Comparison of ENCODE assay signal across 14 mouse cellular contexts in genomic region chr5:46488140-46488942, GRCm38 (mm10).
DNase-seq lines count a peak whose midpoint lies in the region; ATAC-seq and TF ChIP-seq lines count a peak whose summit lies in the region.
"Had no signal": no experiment of that assay in that cellular context is flagged by ENCODE, and none has a peak within 500 bp of the region (broad histone marks: within the 10 kb centered on the region; RNA-seq: fewer than 3 reads in every experiment).

No protein-coding gene starts in this region.

- no peaks in the 10 kb centered on the region for H3K27me3 ChIP-seq in intestine, embryonic 15.5 days (replicated peaks)
- no peaks in the 10 kb centered on the region for H3K27me3 ChIP-seq in intestine, embryonic 16.5 days (replicated peaks; ENCODE audit: control insufficient read depth, insufficient read depth, low read length)
- no peaks in the 10 kb centered on the region for H3K27me3 ChIP-seq in MEL (ENCODE audit: control insufficient read depth in 1 of 2, insufficient read depth in 2 of 2, low read length in 2 of 2)
- H3K27me3 ChIP-seq in liver, embryonic 11.5 days (replicated peaks; ENCODE audit: control insufficient read depth, insufficient read depth, low read length): no peaks in the 10 kb centered on the region
- H3K27me3 ChIP-seq: forebrain, embryonic 12.5 days; Patski; stomach, embryonic 15.5 days had no signal

- DNase-seq in 416B (ENCODE audit: low read depth) (peak; percentile 97), MEL (ENCODE audit: low read depth, low spot score) (peak; percentile 96)
- DNase-seq in liver, embryonic 11.5 days (ENCODE audit: low spot score): no peak
- no peak for DNase-seq in embryo, embryonic 9.5 days (ENCODE audit: extremely low spot score)
- DNase-seq in embryo, embryonic 11 days: no peak
- DNase-seq: cerebellum, adult 8-10 months; midbrain, embryonic 14.5 days; thymus, postnatal 25 days had no signal

- no peak overlapping the region for H3K27ac ChIP-seq in intestine, embryonic 15.5 days
- H3K27ac ChIP-seq in intestine, embryonic 16.5 days (ENCODE audit: low read length): no peak overlapping the region
- H3K27ac ChIP-seq in MEL (ENCODE audit: control insufficient read depth, low read depth, low read length): peak overlapping the region; percentile 100
- no peak overlapping the region for H3K27ac ChIP-seq in liver, embryonic 11.5 days (ENCODE audit: low read depth, low read length)
- H3K27ac ChIP-seq: forebrain, embryonic 12.5 days; stomach, embryonic 15.5 days had no signal

- no peaks in the 10 kb centered on the region for H3K36me3 ChIP-seq in intestine, embryonic 15.5 days
- no peaks in the 10 kb centered on the region for H3K36me3 ChIP-seq in intestine, embryonic 16.5 days (ENCODE audit: control insufficient read depth, insufficient read depth, low read length)
- peaks cover 0 to 44% of the 10 kb centered on the region in 2 experiments; a peak in 2 of 4 replicates for H3K36me3 ChIP-seq in MEL (ENCODE audit: control insufficient read depth in 1 of 2, insufficient read depth in 2 of 2, low read length in 2 of 2)
- no peaks in the 10 kb centered on the region for H3K36me3 ChIP-seq in liver, embryonic 11.5 days (ENCODE audit: control insufficient read depth, insufficient read depth, low read length)
- H3K36me3 ChIP-seq: forebrain, embryonic 12.5 days; stomach, embryonic 15.5 days had no signal

- ATAC-seq in intestine, embryonic 15.5 days: 0 out of 2 replicates have a peak, but pooled peaks have one; percentile 15
- no peak for ATAC-seq in intestine, embryonic 16.5 days
- peak; percentile 87 for ATAC-seq in liver, embryonic 11.5 days (replicated peaks; ENCODE audit: low FRiP score)
- ATAC-seq: hindbrain, embryonic 16.5 days; Patski had no signal

- no peaks in the 10 kb centered on the region for H3K79me2 ChIP-seq in MEL (ENCODE audit: control insufficient read depth, insufficient read depth, low read length, poor library complexity)

- H3K4me3 ChIP-seq in intestine, embryonic 15.5 days (replicated peaks): no peak overlapping the region
- H3K4me3 ChIP-seq in intestine, embryonic 16.5 days (ENCODE audit: low read length): no peak overlapping the region
- H3K4me3 ChIP-seq in MEL (ENCODE audit: control insufficient read depth in 1 of 2, insufficient read depth in 1 of 2, low read depth in 2 of 2, low read length in 2 of 2): peak overlapping the region; percentile 6 to 33
- H3K4me3 ChIP-seq in liver, embryonic 11.5 days (ENCODE audit: low read depth, low read length): no peak overlapping the region
- H3K4me3 ChIP-seq: forebrain, embryonic 12.5 days; stomach, embryonic 15.5 days had no signal

- whole genome bisulfite sequencing in intestine, embryonic 15.5 days: 63% methylated on average over 6 of the region's 6 CpGs
- 57% methylated on average over 6 of the region's 6 CpGs for WGBS in intestine, embryonic 16.5 days
- WGBS in liver, embryonic 11.5 days: 31% methylated on average over 6 of the region's 6 CpGs

- H3K9me3 ChIP-seq in intestine, embryonic 15.5 days: no peaks in the 10 kb centered on the region
- no peaks in the 10 kb centered on the region for H3K9me3 ChIP-seq in intestine, embryonic 16.5 days (ENCODE audit: control insufficient read depth, low read length)
- H3K9me3 ChIP-seq in MEL (replicated peaks; ENCODE audit: insufficient read depth, low read length): no peaks in the 10 kb centered on the region
- no peaks in the 10 kb centered on the region for H3K9me3 ChIP-seq in liver, embryonic 11.5 days (ENCODE audit: control insufficient read depth, low read length)
- H3K9me3 ChIP-seq: forebrain, embryonic 12.5 days; stomach, embryonic 15.5 days had no signal

- TF ChIP-seq CTCF in MEL (IDR thresholded peaks at IDR 0.05 in 2 of 3, conservative IDR thresholded peaks at IDR 0.05 in 1 of 3; ENCODE audit: control insufficient read depth in 1 of 3, insufficient read depth in 1 of 3, low read depth in 2 of 3, low read length in 3 of 3, poor library complexity in 1 of 3, severe bottlenecking in 1 of 3): no peak

- TF ChIP-seq POLR2A in MEL (IDR thresholded peaks at IDR 0.05; ENCODE audit: control insufficient read depth in 1 of 2, insufficient read depth in 1 of 2, low read depth in 1 of 2, low read length in 2 of 2, poor library complexity in 1 of 2): no peak

- peak; percentile 99 to 100 for TF ChIP-seq EP300 in MEL (IDR thresholded peaks at IDR 0.05; ENCODE audit: low read depth in 1 of 2, low read length in 2 of 2)

- no peak overlapping the region for H3K4me2 ChIP-seq in intestine, embryonic 15.5 days (replicated peaks)
- H3K4me2 ChIP-seq in intestine, embryonic 16.5 days (ENCODE audit: low read depth, low read length): no peak overlapping the region
- H3K4me2 ChIP-seq in liver, embryonic 11.5 days: no peak overlapping the region
- H3K4me2 ChIP-seq: forebrain, embryonic 12.5 days; stomach, embryonic 15.5 days had no signal

- H3K4me1 ChIP-seq in intestine, embryonic 15.5 days (replicated peaks): no peaks in the 10 kb centered on the region
- no peaks in the 10 kb centered on the region for H3K4me1 ChIP-seq in intestine, embryonic 16.5 days (ENCODE audit: control insufficient read depth, insufficient read depth, low read length)
- peaks cover 17 to 28% of the 10 kb centered on the region in 2 experiments for H3K4me1 ChIP-seq in MEL (ENCODE audit: control insufficient read depth in 1 of 2, insufficient read depth in 2 of 2, low read length in 2 of 2)
- no peaks in the 10 kb centered on the region for H3K4me1 ChIP-seq in liver, embryonic 11.5 days (replicated peaks; ENCODE audit: control insufficient read depth, insufficient read depth, low read length)
- H3K4me1 ChIP-seq: forebrain, embryonic 12.5 days; stomach, embryonic 15.5 days had no signal

- no peak; the same call in 1 of the 2 replicates for TF ChIP-seq RAD21 in MEL (IDR thresholded peaks at IDR 0.05; ENCODE audit: low read depth, low read length)

- no peak overlapping the region for H3K9ac ChIP-seq in intestine, embryonic 15.5 days
- H3K9ac ChIP-seq in intestine, embryonic 16.5 days (ENCODE audit: low read depth, low read length): no peak overlapping the region
- peak overlapping the region; percentile 64 for H3K9ac ChIP-seq in MEL (ENCODE audit: control insufficient read depth, low read depth, low read length, poor library complexity, severe bottlenecking)
- no peak overlapping the region for H3K9ac ChIP-seq in liver, embryonic 11.5 days (ENCODE audit: low read depth, low read length)
- H3K9ac ChIP-seq: forebrain, embryonic 12.5 days; stomach, embryonic 15.5 days had no signal

TF ChIP-seq in MEL, 35 proteins besides CTCF, POLR2A, EP300 and RAD21:
- TF ChIP-seq CHD1 (IDR thresholded peaks at IDR 0.05; ENCODE audit: low read depth, low read length): no peak
- TF ChIP-seq JUND (IDR thresholded peaks at IDR 0.05; ENCODE audit: low read depth, low read length): 0 out of 2 replicates have a peak, but pooled peaks have one; percentile 55
- no peak for TF ChIP-seq MAZ (IDR thresholded peaks at IDR 0.05; ENCODE audit: low read depth, low read length)
- peak; percentile 54; the same call in 1 of the 2 replicates for TF ChIP-seq TBP (IDR thresholded peaks at IDR 0.05; ENCODE audit: low read depth, low read length)
- TF ChIP-seq TCF12 (IDR thresholded peaks at IDR 0.05; ENCODE audit: low read depth, low read length): peak; percentile 98
- peak; percentile 95 for TF ChIP-seq RCOR1 (IDR thresholded peaks at IDR 0.05; ENCODE audit: low read depth, low read length)
- TF ChIP-seq ETS1 (IDR thresholded peaks at IDR 0.05; ENCODE audit: low read depth, low read length): peak; percentile 93
- peak; percentile 40; the same call in 1 of the 2 replicates for TF ChIP-seq MEF2A (IDR thresholded peaks at IDR 0.05; ENCODE audit: extremely low read depth, insufficient replicate concordance, low read depth, low read length, poor library complexity, severe bottlenecking)
- TF ChIP-seq BHLHE40 (IDR thresholded peaks at IDR 0.05; ENCODE audit: borderline replicate concordance, low read depth, low read length): no peak
- TF ChIP-seq GATA1 (IDR thresholded peaks at IDR 0.05; ENCODE audit: low read depth, low read length): peak; percentile 99
- peak; percentile 76; the same call in 1 of the 2 replicates for TF ChIP-seq MYB (IDR thresholded peaks at IDR 0.05; ENCODE audit: low read depth, low read length)
- TF ChIP-seq USF1 (IDR thresholded peaks at IDR 0.05; ENCODE audit: low read depth, low read length): no peak
- no peak for TF ChIP-seq ZC3H11A (IDR thresholded peaks at IDR 0.05; ENCODE audit: low read depth, low read length)
- no peak for TF ChIP-seq NRF1 (IDR thresholded peaks at IDR 0.05; ENCODE audit: insufficient read depth, low read depth, low read length, poor library complexity, severe bottlenecking)
- no peak for TF ChIP-seq UBTF (IDR thresholded peaks at IDR 0.05; ENCODE audit: borderline replicate concordance, insufficient read depth, low read depth, low read length)
- TF ChIP-seq SIN3A (IDR thresholded peaks at IDR 0.05; ENCODE audit: low read length): peak; percentile 73
- TF ChIP-seq MAFK (IDR thresholded peaks at IDR 0.05; ENCODE audit: borderline replicate concordance, low read depth, low read length): no peak; the same call in 1 of the 2 replicates
- no peak for TF ChIP-seq USF2 (IDR thresholded peaks at IDR 0.05; ENCODE audit: borderline replicate concordance in 1 of 2, insufficient read depth in 1 of 2, low read depth in 1 of 2, low read length in 2 of 2)
- TF ChIP-seq ZNF384 (IDR thresholded peaks at IDR 0.05; ENCODE audit: low read depth, low read length): peak; percentile 87
- peak; percentile 99 for TF ChIP-seq TAL1 (IDR thresholded peaks at IDR 0.05; ENCODE audit: low read length)
- no peak for TF ChIP-seq CHD2 (IDR thresholded peaks at IDR 0.05; ENCODE audit: low read length)
- TF ChIP-seq POLR2AphosphoS2 (IDR thresholded peaks at IDR 0.05; ENCODE audit: low read length): no peak
- TF ChIP-seq HCFC1 (IDR thresholded peaks at IDR 0.05; ENCODE audit: low read depth, low read length): no peak
- TF ChIP-seq MXI1 (IDR thresholded peaks at IDR 0.05; ENCODE audit: low read depth, low read length): no peak

Comparison
In these comparisons a context has a peak if more than half of its experiments do, and no peak if none do; other contexts are left out.
1. H3K4me3 ChIP-seq: peak in MEL (2 of 2); none in intestine, embryonic 15.5 days (single experiment), intestine, embryonic 16.5 days (single experiment) and liver, embryonic 11.5 days (single experiment).
2. DNase-seq: peak in 416B (single experiment) and MEL (single experiment); none in liver, embryonic 11.5 days (single experiment), embryo, embryonic 9.5 days (single experiment) and embryo, embryonic 11 days (single experiment).